Mouse (Mus musculus) liver, embryonic 14.5 days (tissue): ENCODE results near the gene Dnm3. TPM values are rescaled to one million over a fixed set of nuclear protein-coding genes. Genes with fewer than 3 reads are reported as not detected.

Experiments used
- ATAC-seq: fragments of 200-750 bp; cut with Nextera tagmentation; 2 replicates; pipeline ENCODE4 v1.8.0; 2017; ENCODE audit warnings: moderate number of reproducible peaks, mild to moderate bottlenecking, moderate library complexity; ENCODE audit not compliant: insufficient read depth
- DNase-seq, 3 experiments: peaks; one replicate each; pipeline ENCODE4 v3.0.0-alpha.2; 2012 to 2013; ENCODE audit warnings: low read depth in 3 of 3, low spot score in 3 of 3
- H3K27ac ChIP-seq: fragments of 300-500 bp; sonication (generic); 2 replicates; pipeline ENCODE4 v1.5.1; 2014; ENCODE audit warnings: moderate library complexity, mild to moderate bottlenecking, control low read depth, inconsistent platforms
- H3K27me3 ChIP-seq: fragments of 300-500 bp; sonication (generic); 2 replicates; pipeline ENCODE4 v1.6.1; 2014; ENCODE audit warnings: mild to moderate bottlenecking, low read length, moderate library complexity; ENCODE audit not compliant: control insufficient read depth, insufficient read depth
- H3K36me3 ChIP-seq: fragments of 300-500 bp; sonication (generic); replicated peaks from 2 replicates; pipeline ENCODE4 v1.6.1; 2014; ENCODE audit warnings: low read depth; ENCODE audit not compliant: control insufficient read depth, insufficient read depth
- H3K4me1 ChIP-seq, 2 experiments: fragments of 200-500 bp in 1 of 2; fragments of 300-500 bp in 1 of 2; sonication (generic) in 1 of 2; replicated peaks; 2 replicates each; pipeline ENCODE4 v1.6.1; 2012 to 2014; ENCODE audit warnings: antibody characterized with exemption in 1 of 2, inconsistent platforms in 1 of 2, low read length in 1 of 2; ENCODE audit not compliant: control insufficient read depth in 2 of 2, insufficient read depth in 2 of 2
- H3K4me2 ChIP-seq: fragments of 300-500 bp; sonication (generic); 2 replicates; pipeline ENCODE4 v1.6.1; 2014; ENCODE audit warnings: low read depth, mild to moderate bottlenecking, control low read depth, moderate library complexity
- H3K4me3 ChIP-seq, 2 experiments: fragments of 200-500 bp in 1 of 2; fragments of 300-500 bp in 1 of 2; sonication (generic) in 1 of 2; 2 replicates each; pipeline ENCODE4 v1.5.1; 2012 to 2014; ENCODE audit warnings: low read depth in 2 of 2, low read length in 2 of 2, mild to moderate bottlenecking in 2 of 2, control low read depth in 1 of 2, inconsistent platforms in 1 of 2, moderate library complexity in 1 of 2; ENCODE audit not compliant: insufficient read depth in 1 of 2
- H3K9ac ChIP-seq: fragments of 300-500 bp; sonication (generic); replicated peaks from 2 replicates; pipeline ENCODE4 v1.6.1; 2014; ENCODE audit warnings: mild to moderate bottlenecking, control low read depth, moderate library complexity
- H3K9me3 ChIP-seq: fragments of 300-500 bp; sonication (generic); 2 replicates; pipeline ENCODE4 v1.6.1; 2016; ENCODE audit warnings: low read length, mixed read lengths; ENCODE audit not compliant: control insufficient read depth
- CTCF ChIP-seq: IDR thresholded peaks from 2 replicates; pipeline ENCODE4 v1.5.1; 2016; ENCODE audit warnings: antibody characterized with exemption, low read depth, control low read depth
- EP300 ChIP-seq: IDR thresholded peaks from 2 replicates; pipeline ENCODE4 v1.6.1; 2016; ENCODE audit warnings: antibody characterized with exemption, low read depth
- WGBS: fragments of 180-500 bp; shearing (Covaris S2); extraction: QIAGEN DNeasy Blood & Tissue Kit; methylation state at CpG from one replicate; pipeline ENCODE4 v1.1.7; 2014; ENCODE audit not compliant: insufficient replicate concordance; 5-methylcytosine and 5-hydroxymethylcytosine counted together
- microRNA counts: library from miRNA; unstranded; fragments of <30 nt; microRNA quantifications from one replicate; lab custom pipeline; 2016
- microRNA-seq: library from miRNA; unstranded; fragments of <30 nt; microRNA quantifications from one replicate; pipeline ENCODE4, GENCODE M21; 2016
- polyA plus RNA-seq, 2 experiments: library from polyadenylated mRNA; depleted of rRNA in 1 of 2; stranded (reverse) in 1 of 2; unstranded in 1 of 2; fragments of >200 nt; fragmentation: Nextera tagmentation in 1 of 2; extraction: Ambion mirVana in 1 of 2; gene quantifications; 2 replicates each; pipeline versions ENCODE4 v1.2.1 to v1.2.3; 2012 to 2014

Dnm3 gene
- polyA plus RNA-seq, 2 experiments, result 0.61 to 0.96 TPM

- WGBS, result 72% methylated on average over 19 of the region's 19 CpGs
- Histone ChIP-seq H3K36me3 (no peaks in the 10 kb centered on the region), H3K4me3 (no peak overlapping the region), H3K27me3 (no peaks in the 10 kb centered on the region), H3K27ac (no peak overlapping the region), H3K4me2 (no peak overlapping the region), H3K4me1 (0 out of 4 replicates have a peak, but pooled peaks cover 0 to 2% of the 10 kb centered on the region in 2 experiments), H3K9ac (no peak overlapping the region), H3K9me3 (no peaks in the 10 kb centered on the region)
- no peak for TF ChIP-seq EP300
- TF ChIP-seq CTCF, result no peak
- DNase-seq (no peak), ATAC-seq (no peak)
Measured at GRCm38 (mm10) chr1:161957964-161958950, 519.6 kb downstream of the Dnm3 start.

DNA sequence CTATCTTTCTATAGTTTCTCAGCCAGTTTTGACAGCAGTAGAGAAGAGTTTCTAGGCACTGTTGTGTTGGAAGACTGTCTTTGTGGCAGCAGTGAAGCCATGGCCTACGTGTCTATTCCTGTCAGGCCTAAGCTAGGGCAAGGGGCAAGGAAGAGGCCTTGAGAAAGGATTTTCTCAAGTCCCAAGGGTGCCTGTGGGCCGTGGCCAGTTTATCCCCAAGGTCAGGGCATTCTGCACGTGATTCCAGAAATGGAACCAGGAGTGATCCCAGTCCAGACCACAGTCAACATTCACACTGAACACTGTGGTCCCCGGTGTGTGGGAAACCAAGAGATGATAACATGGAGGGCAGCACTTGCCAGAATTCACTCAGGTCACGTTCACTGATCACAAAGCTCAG, 522.0 kb downstream of the Dnm3 start:
- Histone ChIP-seq H3K4me2 (no peak overlapping the region), H3K4me1 (0 out of 4 replicates have a peak, but pooled peaks cover 0 to 2% of the 10 kb centered on the region in 2 experiments), H3K36me3 (no peaks in the 10 kb centered on the region), H3K4me3 (no peak overlapping the region), H3K27ac (no peak overlapping the region), H3K9ac (no peak overlapping the region), H3K27me3 (no peaks in the 10 kb centered on the region), H3K9me3 (no peaks in the 10 kb centered on the region)
- TF ChIP-seq CTCF, result no peak
- TF ChIP-seq EP300, result no peak
- 40% methylated on average over 5 of the region's 5 CpGs for WGBS
- no peak for ATAC-seq
- no peak for DNase-seq

DNA sequence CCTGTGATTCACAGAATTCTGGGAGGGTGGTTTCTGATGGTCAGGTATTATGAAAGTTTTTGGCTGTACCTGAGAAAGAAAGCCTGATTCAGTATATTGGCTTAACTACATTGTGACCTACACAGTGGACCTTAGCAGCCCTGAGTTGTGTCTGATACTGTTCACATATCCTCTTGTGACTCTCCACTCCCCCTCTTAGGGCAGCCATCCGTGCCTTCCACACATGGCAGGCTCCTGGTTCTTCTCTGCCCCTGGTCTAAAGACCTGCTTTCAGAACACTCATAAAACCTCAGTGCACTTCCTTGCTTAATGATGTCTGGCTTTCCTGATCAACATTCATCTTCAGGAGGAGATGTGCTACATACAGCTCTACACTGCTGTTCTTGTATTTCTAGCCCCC, 525.2 kb downstream of the Dnm3 start:
- no peak overlapping the region for H3K27ac ChIP-seq
- H3K36me3 ChIP-seq, result no peaks in the 10 kb centered on the region
- no peaks in the 10 kb centered on the region for H3K27me3 ChIP-seq
- H3K4me2 ChIP-seq, result no peak overlapping the region
- TF ChIP-seq EP300, result no peak
- TF ChIP-seq CTCF, result no peak
- no peaks in the 10 kb centered on the region for H3K9me3 ChIP-seq
- ATAC-seq (no peak), DNase-seq (no peak)
- H3K4me3 ChIP-seq, result no peak overlapping the region
- WGBS, result 38% methylated on average over 1 of the region's 1 CpGs
- no peak overlapping the region for H3K9ac ChIP-seq
- no peaks in the 10 kb centered on the region for H3K4me1 ChIP-seq

DNA sequence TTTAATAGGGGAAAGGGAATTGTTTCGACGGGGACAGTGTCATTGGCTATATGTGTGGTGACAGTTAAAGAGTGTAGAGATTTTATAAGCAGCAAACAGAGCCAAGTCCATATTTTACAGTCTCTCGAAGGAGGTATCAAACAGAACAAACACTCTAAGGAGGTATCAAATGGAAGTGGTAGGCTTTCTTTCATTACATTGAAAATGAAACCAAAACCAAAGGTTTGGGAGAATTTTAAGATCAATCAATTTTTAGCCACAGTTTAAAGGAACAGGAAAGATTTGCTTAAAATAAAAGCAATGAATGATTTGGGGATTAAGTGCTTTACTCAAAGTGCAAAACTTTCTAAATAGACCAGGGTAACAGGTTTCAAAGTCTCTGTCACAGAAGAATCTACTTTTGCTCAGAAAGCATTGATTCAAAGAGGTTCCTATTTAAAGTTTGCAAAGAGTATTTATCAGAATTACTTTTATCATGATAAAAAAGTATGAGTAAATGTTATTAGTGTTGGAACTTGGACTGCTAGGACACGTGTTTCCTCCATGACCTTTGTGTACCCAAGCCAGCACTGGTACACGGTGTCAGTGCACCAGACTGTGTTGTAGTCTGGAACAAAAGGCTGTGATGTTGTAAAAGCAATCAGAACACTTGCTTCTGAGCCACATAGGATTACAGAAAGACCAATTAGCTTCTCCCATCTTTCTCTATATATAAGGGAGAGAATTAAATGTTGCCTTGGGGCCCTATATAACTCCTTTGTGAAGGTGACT, 526.6 kb downstream of the Dnm3 start:
- H3K4me3 ChIP-seq, result no peak overlapping the region
- 58% methylated on average over 5 of the region's 5 CpGs for WGBS
- H3K4me1 ChIP-seq, result no peaks in the 10 kb centered on the region
- no peak for TF ChIP-seq EP300
- TF ChIP-seq CTCF, result no peak
- no peaks in the 10 kb centered on the region for H3K9me3 ChIP-seq
- DNase-seq, result no peak
- H3K36me3 ChIP-seq, result no peaks in the 10 kb centered on the region
- no peak overlapping the region for H3K9ac ChIP-seq
- H3K27ac ChIP-seq, result no peak overlapping the region
- no peak overlapping the region for H3K4me2 ChIP-seq
- no peaks in the 10 kb centered on the region for H3K27me3 ChIP-seq
- no peak for ATAC-seq

DNA sequence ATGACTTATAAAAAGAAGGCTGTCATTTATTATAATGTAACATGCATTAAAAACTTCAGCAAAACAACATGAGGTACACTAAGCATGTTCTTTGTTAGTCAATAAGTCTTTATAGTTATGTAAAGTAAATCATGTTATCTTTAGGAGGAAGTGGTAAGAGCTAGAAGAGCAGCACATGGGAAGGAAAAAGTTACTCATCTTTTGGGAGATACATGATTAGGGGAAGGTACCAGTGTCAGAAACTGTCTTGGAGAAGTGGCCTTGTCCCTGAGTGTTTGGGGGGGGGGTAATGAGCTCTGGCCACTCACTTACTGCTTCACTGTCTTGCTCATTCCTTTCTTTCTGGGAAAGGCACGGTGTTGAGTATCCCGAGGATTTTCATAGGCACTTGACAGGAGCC, 535.8 kb downstream of the Dnm3 start:
- Histone ChIP-seq H3K27me3 (no peaks in the 10 kb centered on the region), H3K4me2 (no peak overlapping the region), H3K4me3 (no peak overlapping the region), H3K27ac (no peak overlapping the region), H3K4me1 (no peaks in the 10 kb centered on the region), H3K9ac (no peak overlapping the region), H3K9me3 (no peaks in the 10 kb centered on the region), H3K36me3 (no peaks in the 10 kb centered on the region)
- ATAC-seq, result no peak
- no peak for TF ChIP-seq CTCF
- 53% methylated on average over 2 of the region's 2 CpGs for WGBS
- DNase-seq, result no peak

MicroRNAs encoded within 50 kb of the gene (microRNA counts, 519-probe panel; counts per million panel counts)
- microRNA mmu-miR-199a-3p (lab: Ali Mortazavi, UCI), result 7,367 counts per million, percentile 72 among the panel's probes with 10 or more counts
- 7,521 counts per million, percentile 74 among the panel's probes with 10 or more counts for microRNA mmu-miR-199a-5p (lab: Ali Mortazavi, UCI)
- 69.9 counts per million for microRNA mmu-miR-214 (lab: Ali Mortazavi, UCI)

Small RNA genes lying within 50 kb of the gene (microRNA-seq; reads per million reads assigned to microRNA genes)
- gene Mir199a-2, result 19.0 reads per million, percentile 28 among the genes with 10 or more reads in this experiment
- gene Mir214, result 1,557 reads per million, percentile 78 among the genes with 10 or more reads in this experiment

Other genes starting within 250 kb of the Dnm3 start
- gene Mettl13, start 70.5 kb upstream of the Dnm3 start, polyA plus RNA-seq (2012; rRNA removed), result 3.8 and 4.9 TPM in 2 replicates
- 4.2 and 5.5 TPM in 2 replicates for gene Mettl13, start 70.5 kb upstream of the Dnm3 start, polyA plus RNA-seq (2014; fragmentation: Nextera tagmentation; extraction: Ambion mirVana)
- gene Vamp4, start 92.5 kb upstream of the Dnm3 start, polyA plus RNA-seq (2012; rRNA removed), result 3.4 and 5.6 TPM in 2 replicates
- 13.5 TPM in 2 replicates for gene Vamp4, start 92.5 kb upstream of the Dnm3 start, polyA plus RNA-seq (2014; fragmentation: Nextera tagmentation; extraction: Ambion mirVana)
- 0.01 TPM in 1 of 2 replicates, not detected in the other for gene Myoc, start 161.1 kb upstream of the Dnm3 start, polyA plus RNA-seq (2012; rRNA removed)
- gene Myoc, start 161.1 kb upstream of the Dnm3 start, polyA plus RNA-seq (2014; fragmentation: Nextera tagmentation; extraction: Ambion mirVana), result not detected in 2 replicates
- not detected in 2 replicates for gene Myocos, start 180.2 kb upstream of the Dnm3 start, polyA plus RNA-seq (2012; rRNA removed)
- gene Myocos, start 180.2 kb upstream of the Dnm3 start, polyA plus RNA-seq (2014; fragmentation: Nextera tagmentation; extraction: Ambion mirVana), result not detected in 2 replicates